Mouse (Mus musculus): ENCODE results near the gene Slc41a3. TPM values are rescaled to one million over a fixed set of nuclear protein-coding genes. Genes with fewer than 3 reads are reported as not detected.

The Slc41a3 gene
- polyA plus RNA-seq, 1 experiment from 2014 or later = 6.9 TPM

GRCm38 (mm10) chr6:90618821-90619636, 14.5 kb downstream of the Slc41a3 start:
- DNase-seq (ENCODE audit: low spot score) (no peak), ATAC-seq (ENCODE audit: low FRiP score) (no peak; the same call in 1 of the 2 replicates)
- Histone ChIP-seq H3K4me1 (replicated peaks; ENCODE audit: control insufficient read depth, insufficient read depth, low read length) (0 out of 2 replicates have a peak, but pooled peaks cover 4% of the 10 kb centered on the region), H3K27me3 (ENCODE audit: control insufficient read depth, insufficient read depth, low read length) (no peaks in the 10 kb centered on the region), H3K9ac (no peak overlapping the region), H3K4me3 (replicated peaks; ENCODE audit: low read length) (no peak overlapping the region), H3K4me2 (replicated peaks) (no peak overlapping the region), H3K36me3 (replicated peaks; ENCODE audit: control insufficient read depth, insufficient read depth) (no peaks in the 10 kb centered on the region), H3K9me3 (ENCODE audit: control insufficient read depth, low read length) (no peaks in the 10 kb centered on the region), H3K27ac (no peak overlapping the region)
- 84% methylated on average over 19 of the region's 19 CpGs for WGBS

GRCm38 (mm10) chr6:90619936-90620335, 15.4 kb downstream of the Slc41a3 start:
- DNase-seq (ENCODE audit: low spot score) = no peak
- no peaks in the 10 kb centered on the region for H3K9me3 ChIP-seq (ENCODE audit: control insufficient read depth, low read length)
- no peaks in the 10 kb centered on the region for H3K36me3 ChIP-seq (replicated peaks; ENCODE audit: control insufficient read depth, insufficient read depth)
- WGBS = 73% methylated on average over 5 of the region's 5 CpGs
- H3K9ac ChIP-seq = no peak overlapping the region
- no peak overlapping the region for H3K4me2 ChIP-seq (replicated peaks)
- no peak overlapping the region for H3K27ac ChIP-seq
- 0 out of 2 replicates have a peak, but pooled peaks cover 4% of the 10 kb centered on the region for H3K4me1 ChIP-seq (replicated peaks; ENCODE audit: control insufficient read depth, insufficient read depth, low read length)
- H3K4me3 ChIP-seq (replicated peaks; ENCODE audit: low read length) = no peak overlapping the region
- H3K27me3 ChIP-seq (ENCODE audit: control insufficient read depth, insufficient read depth, low read length) = no peaks in the 10 kb centered on the region
- no peak for ATAC-seq (ENCODE audit: low FRiP score)

- no peak overlapping the region for H3K27ac ChIP-seq
- 52% methylated on average over 9 of the region's 9 CpGs for WGBS
- no peak overlapping the region for H3K4me3 ChIP-seq (replicated peaks; ENCODE audit: low read length)
- no peaks in the 10 kb centered on the region for H3K9me3 ChIP-seq (ENCODE audit: control insufficient read depth, low read length)
- no peaks in the 10 kb centered on the region for H3K27me3 ChIP-seq (ENCODE audit: control insufficient read depth, insufficient read depth, low read length)
- no peak overlapping the region for H3K9ac ChIP-seq
- no peak overlapping the region for H3K4me2 ChIP-seq (replicated peaks)
- no peaks in the 10 kb centered on the region for H3K36me3 ChIP-seq (replicated peaks; ENCODE audit: control insufficient read depth, insufficient read depth)
- DNase-seq (ENCODE audit: low spot score) (no peak), ATAC-seq (ENCODE audit: low FRiP score) (no peak)
- H3K4me1 ChIP-seq (replicated peaks; ENCODE audit: control insufficient read depth, insufficient read depth, low read length) = 0 out of 2 replicates have a peak, but pooled peaks cover 4% of the 10 kb centered on the region
Observed at GRCm38 (mm10) chr6:90620791-90621583, 16.5 kb downstream of the Slc41a3 start.

GRCm38 (mm10) chr6:90621584-90621890, 17.0 kb downstream of the Slc41a3 start:
- Histone ChIP-seq H3K36me3 (replicated peaks; ENCODE audit: control insufficient read depth, insufficient read depth) (no peaks in the 10 kb centered on the region), H3K4me2 (replicated peaks) (no peak overlapping the region), H3K9me3 (ENCODE audit: control insufficient read depth, low read length) (no peaks in the 10 kb centered on the region), H3K9ac (no peak overlapping the region), H3K4me1 (replicated peaks; ENCODE audit: control insufficient read depth, insufficient read depth, low read length) (0 out of 2 replicates have a peak, but pooled peaks cover 4% of the 10 kb centered on the region), H3K27ac (no peak overlapping the region), H3K27me3 (ENCODE audit: control insufficient read depth, insufficient read depth, low read length) (no peaks in the 10 kb centered on the region), H3K4me3 (replicated peaks; ENCODE audit: low read length) (no peak overlapping the region)
- DNase-seq (ENCODE audit: low spot score) (no peak), ATAC-seq (ENCODE audit: low FRiP score) (no peak)
- 81% methylated on average over 6 of the region's 6 CpGs for WGBS

- H3K4me3 ChIP-seq (replicated peaks; ENCODE audit: low read length) = no peak overlapping the region
- H3K27ac ChIP-seq = no peak overlapping the region
- H3K9me3 ChIP-seq (ENCODE audit: control insufficient read depth, low read length) = no peaks in the 10 kb centered on the region
- ATAC-seq (ENCODE audit: low FRiP score) (0 out of 2 replicates have a peak, but pooled peaks have one; percentile 33), DNase-seq (ENCODE audit: low spot score) (no peak)
- H3K4me1 ChIP-seq (replicated peaks; ENCODE audit: control insufficient read depth, insufficient read depth, low read length) = 0 out of 2 replicates have a peak, but pooled peaks cover 4% of the 10 kb centered on the region
- WGBS = 35% methylated on average over 11 of the region's 11 CpGs
- H3K36me3 ChIP-seq (replicated peaks; ENCODE audit: control insufficient read depth, insufficient read depth) = no peaks in the 10 kb centered on the region
- no peak overlapping the region for H3K9ac ChIP-seq
- no peaks in the 10 kb centered on the region for H3K27me3 ChIP-seq (ENCODE audit: control insufficient read depth, insufficient read depth, low read length)
- no peak overlapping the region for H3K4me2 ChIP-seq (replicated peaks)
Observed at GRCm38 (mm10) chr6:90622758-90623455, 18.4 kb downstream of the Slc41a3 start.

GRCm38 (mm10) chr6:90623456-90623836, 18.9 kb downstream of the Slc41a3 start:
- Histone ChIP-seq H3K27ac (no peak overlapping the region), H3K4me3 (replicated peaks; ENCODE audit: low read length) (no peak overlapping the region), H3K9ac (no peak overlapping the region), H3K36me3 (replicated peaks; ENCODE audit: control insufficient read depth, insufficient read depth) (no peaks in the 10 kb centered on the region), H3K4me1 (replicated peaks; ENCODE audit: control insufficient read depth, insufficient read depth, low read length) (0 out of 2 replicates have a peak, but pooled peaks cover 4% of the 10 kb centered on the region), H3K4me2 (replicated peaks) (no peak overlapping the region), H3K27me3 (ENCODE audit: control insufficient read depth, insufficient read depth, low read length) (no peaks in the 10 kb centered on the region), H3K9me3 (ENCODE audit: control insufficient read depth, low read length) (no peaks in the 10 kb centered on the region)
- no peak for ATAC-seq (ENCODE audit: low FRiP score)
- whole genome bisulfite sequencing = 85% methylated on average over 5 of the region's 5 CpGs
- no peak for DNase-seq (ENCODE audit: low spot score)

- Histone ChIP-seq H3K9me3 (ENCODE audit: control insufficient read depth, low read length) (no peaks in the 10 kb centered on the region), H3K4me3 (replicated peaks; ENCODE audit: low read length) (no peak overlapping the region), H3K4me2 (replicated peaks) (no peak overlapping the region), H3K36me3 (replicated peaks; ENCODE audit: control insufficient read depth, insufficient read depth) (no peaks in the 10 kb centered on the region), H3K27ac (no peak overlapping the region), H3K4me1 (replicated peaks; ENCODE audit: control insufficient read depth, insufficient read depth, low read length) (0 out of 2 replicates have a peak, but pooled peaks cover 4% of the 10 kb centered on the region), H3K27me3 (ENCODE audit: control insufficient read depth, insufficient read depth, low read length) (no peaks in the 10 kb centered on the region), H3K9ac (no peak overlapping the region)
- ATAC-seq (ENCODE audit: low FRiP score) = no peak
- 92% methylated on average over 6 of the region's 6 CpGs for WGBS
- DNase-seq (ENCODE audit: low spot score) = no peak
Observed at GRCm38 (mm10) chr6:90624184-90624583, 19.7 kb downstream of the Slc41a3 start.

- H3K4me1 ChIP-seq (replicated peaks; ENCODE audit: control insufficient read depth, insufficient read depth, low read length) = 0 out of 2 replicates have a peak, but pooled peaks cover 4% of the 10 kb centered on the region
- H3K27ac ChIP-seq = no peak overlapping the region
- H3K4me2 ChIP-seq (replicated peaks) = no peak overlapping the region
- H3K27me3 ChIP-seq (ENCODE audit: control insufficient read depth, insufficient read depth, low read length) = no peaks in the 10 kb centered on the region
- ATAC-seq (ENCODE audit: low FRiP score) (no peak), DNase-seq (ENCODE audit: low spot score) (no peak)
- no peak overlapping the region for H3K4me3 ChIP-seq (replicated peaks; ENCODE audit: low read length)
- no peaks in the 10 kb centered on the region for H3K36me3 ChIP-seq (replicated peaks; ENCODE audit: control insufficient read depth, insufficient read depth)
- 76% methylated on average over 11 of the region's 11 CpGs for WGBS
- no peaks in the 10 kb centered on the region for H3K9me3 ChIP-seq (ENCODE audit: control insufficient read depth, low read length)
- no peak overlapping the region for H3K9ac ChIP-seq
Observed at GRCm38 (mm10) chr6:90624733-90625132, 20.2 kb downstream of the Slc41a3 start.

All from hindbrain, embryonic 14.5 days (tissue).